Mouse (Mus musculus) CH12.LX (cell line): ENCODE measurements at regions not wholly inside any gene's neighbourhood (a gene's known extent, or its start where the extent isn't known, plus 50 kb on each side); places are given as distances from the start of the nearest gene placed in this dataset.
A peak's percentile ranks its signal among the peaks of the same experiment; 100 is the strongest.

Source experiments
- DNase-seq: peaks from one replicate; pipeline ENCODE4 v3.0.0-alpha.2; 2013; ENCODE audit errors: extremely low read depth
- H3K27ac ChIP-seq: 2 replicates; pipeline ENCODE4 v1.5.1; 2012; ENCODE audit warnings: low read depth, mild to moderate bottlenecking, control low read depth, moderate library complexity; ENCODE audit not compliant: insufficient read depth
- H3K27me3 ChIP-seq: replicated peaks from 2 replicates; pipeline ENCODE3; 2012; ENCODE audit warnings: inconsistent platforms
- H3K36me3 ChIP-seq, 2 experiments: replicated peaks in 1 of 2; 2 replicates each; pipeline versions ENCODE3 to v1.6.1; 2012; ENCODE audit warnings: inconsistent platforms in 1 of 2, low read length in 1 of 2, mild to moderate bottlenecking in 1 of 2, mixed read lengths in 1 of 2, moderate library complexity in 1 of 2; ENCODE audit not compliant: control insufficient read depth in 1 of 2, insufficient read depth in 1 of 2
- H3K4me1 ChIP-seq, 2 experiments: 2 replicates each; pipeline ENCODE4 v1.6.1; 2012; ENCODE audit warnings: inconsistent platforms in 1 of 2, moderate library complexity in 1 of 2; ENCODE audit not compliant: insufficient read depth in 2 of 2, control insufficient read depth in 1 of 2
- H3K4me2 ChIP-seq: 2 replicates; pipeline ENCODE4 v1.6.1; 2012; ENCODE audit warnings: low read depth, mild to moderate bottlenecking, control low read depth; ENCODE audit not compliant: poor library complexity, insufficient read depth, severe bottlenecking
- H3K4me3 ChIP-seq, 3 experiments: fragments of 150-350 bp in 1 of 3; sonication (generic) in 1 of 3; replicated peaks in 1 of 3; 2 replicates each; pipeline versions ENCODE3 to v1.5.1; 2011 to 2012; ENCODE audit warnings: low read depth in 2 of 3, low read length in 2 of 3, mild to moderate bottlenecking in 2 of 3, moderate library complexity in 2 of 3, control low read depth in 1 of 3, improper control_type of control experiment in 1 of 3, inconsistent platforms in 1 of 3, mixed read lengths in 1 of 3; ENCODE audit not compliant: poor library complexity in 1 of 3
- H3K79me2 ChIP-seq: replicated peaks from 2 replicates; pipeline ENCODE4 v1.6.1; 2012; ENCODE audit warnings: mild to moderate bottlenecking, moderate library complexity; ENCODE audit not compliant: control insufficient read depth, poor library complexity, insufficient read depth, severe bottlenecking; ENCODE audit errors: extremely low read depth
- H3K9ac ChIP-seq: 2 replicates; pipeline ENCODE4 v1.6.1; 2012; ENCODE audit warnings: low read depth, mild to moderate bottlenecking, control low read depth, moderate library complexity; ENCODE audit not compliant: insufficient read depth
- H3K9me3 ChIP-seq: replicated peaks from 2 replicates; pipeline ENCODE3; 2012; ENCODE audit warnings: low read length, inconsistent platforms, mixed read lengths
- BHLHE40 ChIP-seq: IDR thresholded peaks from 2 replicates; pipeline ENCODE4 v1.6.1; 2011; ENCODE audit warnings: mild to moderate bottlenecking, low read depth, low read length, improper control_type of control experiment
- CTCF ChIP-seq, 2 experiments: IDR thresholded peaks in 1 of 2; conservative IDR thresholded peaks in 1 of 2; 2 replicates each; pipeline ENCODE4 v1.5.1; 2011 to 2012; ENCODE audit warnings: low read depth in 2 of 2, low read length in 2 of 2, improper control_type of control experiment in 1 of 2, inconsistent platforms in 1 of 2, mild to moderate bottlenecking in 1 of 2, moderate library complexity in 1 of 2
- E2F4 ChIP-seq: IDR thresholded peaks from 2 replicates; pipeline ENCODE4 v1.6.1; 2011; ENCODE audit warnings: low read depth, low read length, improper control_type of control experiment; ENCODE audit not compliant: insufficient replicate concordance
- ELF1 ChIP-seq: IDR thresholded peaks from 2 replicates; pipeline ENCODE4 v1.6.1; 2014; ENCODE audit warnings: low read depth, mild to moderate bottlenecking, inconsistent platforms, low read length, improper control_type of control experiment
- EP300 ChIP-seq: IDR thresholded peaks from 2 replicates; pipeline ENCODE4 v1.6.1; 2011; ENCODE audit warnings: low read length, improper control_type of control experiment
- HCFC1 ChIP-seq: IDR thresholded peaks from 2 replicates; pipeline ENCODE4 v1.6.1; 2012; ENCODE audit warnings: low read depth, mild to moderate bottlenecking, inconsistent platforms, low read length, improper control_type of control experiment
- IRF4 ChIP-seq: IDR thresholded peaks from 2 replicates; pipeline ENCODE4 v1.6.1; 2014; ENCODE audit warnings: low read depth, mild to moderate bottlenecking, inconsistent platforms, low read length, improper control_type of control experiment
- JUN ChIP-seq: IDR thresholded peaks from 2 replicates; pipeline ENCODE4 v1.6.1; 2011; ENCODE audit warnings: low read depth, mild to moderate bottlenecking, low read length, improper control_type of control experiment, moderate library complexity; ENCODE audit not compliant: insufficient read depth
- MAFK ChIP-seq: IDR thresholded peaks from 2 replicates; pipeline ENCODE4 v1.6.1; 2011; ENCODE audit warnings: low read length, improper control_type of control experiment; ENCODE audit not compliant: insufficient replicate concordance
- MEF2A ChIP-seq: IDR thresholded peaks from 2 replicates; pipeline ENCODE4 v1.6.1; 2014; ENCODE audit warnings: low read depth, mild to moderate bottlenecking, inconsistent platforms, low read length, improper control_type of control experiment, borderline replicate concordance
- MYC ChIP-seq: IDR thresholded peaks from 2 replicates; pipeline ENCODE4 v1.6.1; 2011; ENCODE audit warnings: low read depth, mild to moderate bottlenecking, improper control_type of control experiment, low read length
- NELFE ChIP-seq: IDR thresholded peaks from 2 replicates; pipeline ENCODE4 v1.6.1; 2011; ENCODE audit warnings: low read depth, low read length, improper control_type of control experiment
- NRF1 ChIP-seq: IDR thresholded peaks from 2 replicates; pipeline ENCODE4 v1.6.1; 2014; ENCODE audit warnings: low read depth, mild to moderate bottlenecking, inconsistent platforms, low read length, improper control_type of control experiment, moderate library complexity
- POLR2A ChIP-seq: IDR thresholded peaks from 2 replicates; pipeline ENCODE4 v1.6.1; 2011; ENCODE audit warnings: low read depth, mild to moderate bottlenecking, improper control_type of control experiment, low read length
- POLR2AphosphoS2 ChIP-seq: IDR thresholded peaks from 2 replicates; pipeline ENCODE4 v1.6.1; 2011; ENCODE audit warnings: low read depth, low read length, improper control_type of control experiment
- RAD21 ChIP-seq: IDR thresholded peaks from 2 replicates; pipeline ENCODE4 v1.6.1; 2011; ENCODE audit warnings: low read depth, mild to moderate bottlenecking, low read length, improper control_type of control experiment, moderate library complexity
- RCOR1 ChIP-seq: conservative IDR thresholded peaks from 2 replicates; pipeline ENCODE4 v1.6.1; 2012; ENCODE audit warnings: low read depth, mild to moderate bottlenecking, inconsistent platforms, low read length, improper control_type of control experiment
- SMC3 ChIP-seq: IDR thresholded peaks from 2 replicates; pipeline ENCODE4 v1.6.1; 2011; ENCODE audit warnings: low read depth, low read length, improper control_type of control experiment
- TBP ChIP-seq: conservative IDR thresholded peaks from 2 replicates; pipeline ENCODE4 v1.6.1; 2011; ENCODE audit warnings: low read depth, low read length, improper control_type of control experiment
- TCF12 ChIP-seq: IDR thresholded peaks from 2 replicates; pipeline ENCODE4 v1.6.1; 2014; ENCODE audit warnings: low read depth, mild to moderate bottlenecking, inconsistent platforms, low read length, improper control_type of control experiment
- USF2 ChIP-seq: conservative IDR thresholded peaks from 2 replicates; pipeline ENCODE4 v1.6.1; 2011; ENCODE audit warnings: low read depth, low read length, improper control_type of control experiment
- ZC3H11A ChIP-seq: IDR thresholded peaks from 2 replicates; pipeline ENCODE4 v1.6.1; 2012; ENCODE audit warnings: low read depth, mild to moderate bottlenecking, inconsistent platforms, low read length, improper control_type of control experiment
- ZKSCAN1 ChIP-seq: IDR thresholded peaks from 2 replicates; pipeline ENCODE4 v1.6.1; 2012; ENCODE audit warnings: low read depth, inconsistent platforms, low read length, improper control_type of control experiment, borderline replicate concordance
- ZNF384 ChIP-seq: IDR thresholded peaks from 2 replicates; pipeline ENCODE4 v1.6.1; 2012; ENCODE audit warnings: low read depth, low read length, improper control_type of control experiment, inconsistent platforms
- dilution Hi-C: fragments of 300-500 bp; cut with MboI; formaldehyde crosslinking; loops from 2 replicates; pipeline ENCODE4 v1.14.3; 2020; ENCODE audit warnings: low sequenced_read_pairs; ENCODE audit not compliant: extremely low pct_unique_long_range_greater_than_20kb, extremely low pct_ligation_motif_present
- in situ Hi-C: fragments of 300-500 bp; cut with MboI; formaldehyde crosslinking; loops from 3 replicates; pipeline ENCODE4 v1.14.3; 2019; ENCODE audit warnings: low sequenced_read_pairs, low pct_ligation_motif_present, low pct_unique_long_range_greater_than_20kb, mixed read lengths

GRCm38 (mm10) chr9:41228425-41229224 is 67.1 kb upstream of the Ubash3b start:
- H3K4me2 ChIP-seq = no peak overlapping the region; the same call in 1 of the 2 replicates
- H3K36me3 ChIP-seq = no peaks in the 10 kb centered on the region
- peak; percentile 85 for DNase-seq
- H3K27ac ChIP-seq = no peak overlapping the region
- dilution Hi-C loops = no loop called here
- H3K27me3 ChIP-seq = no peaks in the 10 kb centered on the region
- in situ Hi-C loops = loop anchor here (5.0 to 10.0 kb wide), 2 partner anchors 226 to 724 kb away; no protein-coding TSS in a partner anchor
- TF ChIP-seq POLR2AphosphoS2 (no peak), RCOR1 (no peak), RAD21 (peak; percentile 97), EP300 (no peak), IRF4 (no peak), ZC3H11A (peak; percentile 66), BHLHE40 (no peak), MYC (no peak), ZKSCAN1 (no peak), E2F4 (0 out of 2 replicates have a peak, but pooled peaks have one; percentile 51), TBP (no peak), POLR2A (no peak), ZNF384 (no peak), ELF1 (peak; percentile 84), NELFE (no peak), SMC3 (peak; percentile 78), TCF12 (no peak), MEF2A (no peak), CTCF (conservative IDR thresholded peaks at IDR 0.05 in 1 of 2, IDR thresholded peaks at IDR 0.05 in 1 of 2; ENCODE audit: low read depth in 2 of 2, low read length in 2 of 2) (peak; percentile 57 to 93), JUN (no peak), MAFK (0 out of 2 replicates have a peak, but pooled peaks have one; percentile 68), USF2 (no peak), HCFC1 (peak; percentile 65), NRF1 (no peak)
- no peak overlapping the region for H3K9ac ChIP-seq
- H3K4me1 ChIP-seq = peaks cover 7 to 33% of the 10 kb centered on the region in 2 experiments
- H3K4me3 ChIP-seq = no peak overlapping the region
- no peaks in the 10 kb centered on the region for H3K9me3 ChIP-seq
- H3K79me2 ChIP-seq = no peaks in the 10 kb centered on the region
